Mouse (Mus musculus) MEL (cell line): Measurements from ENCODE around the gene Angpt4. TPM values are rescaled to one million over a fixed set of nuclear protein-coding genes. Genes with fewer than 3 reads are reported as not detected.

Source experiments
- DNase-seq: peaks from one replicate; pipeline ENCODE4 v3.0.0; 2011; ENCODE audit warnings: low read depth, low spot score
- H3K27ac ChIP-seq: 2 replicates; pipeline ENCODE4 v1.5.1; 2012; ENCODE audit warnings: low read depth, mild to moderate bottlenecking, control low read depth, low read length, moderate library complexity; ENCODE audit not compliant: control insufficient read depth
- H3K27me3 ChIP-seq, 2 experiments: fragments of 150-350 bp in 1 of 2; sonication (generic) in 1 of 2; 2 replicates each; pipeline ENCODE4 v1.6.1; 2012; ENCODE audit warnings: low read length in 2 of 2, mild to moderate bottlenecking in 2 of 2, improper control_type of control experiment in 1 of 2, moderate library complexity in 1 of 2; ENCODE audit not compliant: insufficient read depth in 2 of 2, control insufficient read depth in 1 of 2
- H3K36me3 ChIP-seq, 2 experiments: 2 replicates each; pipeline ENCODE4 v1.6.1; 2012 to 2014; ENCODE audit warnings: low read length in 2 of 2, improper control_type of control experiment in 1 of 2, inconsistent platforms in 1 of 2, mild to moderate bottlenecking in 1 of 2; ENCODE audit not compliant: insufficient read depth in 2 of 2, control insufficient read depth in 1 of 2
- H3K4me1 ChIP-seq, 2 experiments: fragments of 150-350 bp in 1 of 2; sonication (generic) in 1 of 2; 2 replicates each; pipeline ENCODE4 v1.6.1; 2012; ENCODE audit warnings: low read length in 2 of 2, improper control_type of control experiment in 1 of 2, mild to moderate bottlenecking in 1 of 2; ENCODE audit not compliant: insufficient read depth in 2 of 2, control insufficient read depth in 1 of 2
- H3K4me3 ChIP-seq, 2 experiments: fragments of 150-350 bp in 1 of 2; sonication (generic) in 1 of 2; 2 replicates each; pipeline ENCODE4 v1.5.1; 2012; ENCODE audit warnings: low read depth in 2 of 2, low read length in 2 of 2, mild to moderate bottlenecking in 2 of 2, moderate library complexity in 2 of 2, control low read depth in 1 of 2, improper control_type of control experiment in 1 of 2; ENCODE audit not compliant: control insufficient read depth in 1 of 2, insufficient read depth in 1 of 2
- H3K79me2 ChIP-seq: 2 replicates; pipeline ENCODE4 v1.6.1; 2012; ENCODE audit warnings: mild to moderate bottlenecking, low read length, moderate library complexity; ENCODE audit not compliant: control insufficient read depth, poor library complexity, insufficient read depth
- H3K9ac ChIP-seq: 2 replicates; pipeline ENCODE4 v1.6.1; 2012; ENCODE audit warnings: low read depth, mild to moderate bottlenecking, control low read depth, low read length, moderate library complexity; ENCODE audit not compliant: control insufficient read depth, poor library complexity, severe bottlenecking
- H3K9me3 ChIP-seq: fragments of 150-350 bp; sonication (generic); replicated peaks from 2 replicates; pipeline ENCODE4 v1.6.1; 2012; ENCODE audit warnings: mild to moderate bottlenecking, low read length, improper control_type of control experiment, moderate library complexity; ENCODE audit not compliant: insufficient read depth
- CHD1 ChIP-seq: IDR thresholded peaks from 2 replicates; pipeline ENCODE4 v1.6.1; 2012; ENCODE audit warnings: low read depth, mild to moderate bottlenecking, inconsistent platforms, low read length, improper control_type of control experiment
- CHD2 ChIP-seq: IDR thresholded peaks from 2 replicates; pipeline ENCODE4 v1.6.1; 2011; ENCODE audit warnings: low read length, improper control_type of control experiment
- CTCF ChIP-seq, 3 experiments: IDR thresholded peaks in 2 of 3; conservative IDR thresholded peaks in 1 of 3; 2 replicates each; pipeline ENCODE4 v1.5.1; 2011 to 2012; ENCODE audit warnings: low read length in 3 of 3, low read depth in 2 of 3, mild to moderate bottlenecking in 2 of 3, improper control_type of control experiment in 1 of 3, inconsistent platforms in 1 of 3, mixed read lengths in 1 of 3, moderate library complexity in 1 of 3; ENCODE audit not compliant: control insufficient read depth in 1 of 3, insufficient read depth in 1 of 3, poor library complexity in 1 of 3, severe bottlenecking in 1 of 3
- E2F4 ChIP-seq: IDR thresholded peaks from 2 replicates; pipeline ENCODE4 v1.6.1; 2011; ENCODE audit warnings: low read depth, low read length, improper control_type of control experiment, borderline replicate concordance
- ELF1 ChIP-seq: IDR thresholded peaks from 2 replicates; pipeline ENCODE4 v1.6.1; 2014; ENCODE audit warnings: low read depth, mild to moderate bottlenecking, inconsistent platforms, low read length, improper control_type of control experiment, moderate library complexity
- ETS1 ChIP-seq: IDR thresholded peaks from 2 replicates; pipeline ENCODE4 v1.6.1; 2012; ENCODE audit warnings: low read depth, mild to moderate bottlenecking, inconsistent platforms, low read length, improper control_type of control experiment, moderate library complexity
- GABPA ChIP-seq: IDR thresholded peaks from 2 replicates; pipeline ENCODE4 v1.6.1; 2012; ENCODE audit warnings: low read depth, mild to moderate bottlenecking, inconsistent platforms, low read length, improper control_type of control experiment, moderate library complexity
- KAT2A ChIP-seq: conservative IDR thresholded peaks from 2 replicates; pipeline ENCODE4 v1.6.1; 2012; ENCODE audit warnings: low read depth, low read length, improper control_type of control experiment, inconsistent platforms
- MAX ChIP-seq: IDR thresholded peaks from 2 replicates; pipeline ENCODE4 v1.6.1; 2011; ENCODE audit warnings: low read length, improper control_type of control experiment
- MAZ ChIP-seq: IDR thresholded peaks from 2 replicates; pipeline ENCODE4 v1.6.1; 2012; ENCODE audit warnings: low read depth, mild to moderate bottlenecking, inconsistent platforms, low read length, improper control_type of control experiment
- MEF2A ChIP-seq: IDR thresholded peaks from 2 replicates; pipeline ENCODE4 v1.6.1; 2014; ENCODE audit warnings: low read depth, mild to moderate bottlenecking, inconsistent platforms, low read length, improper control_type of control experiment; ENCODE audit not compliant: poor library complexity, insufficient replicate concordance, severe bottlenecking; ENCODE audit errors: extremely low read depth
- MXI1 ChIP-seq: IDR thresholded peaks from 2 replicates; pipeline ENCODE4 v1.6.1; 2011; ENCODE audit warnings: mild to moderate bottlenecking, low read depth, low read length, improper control_type of control experiment
- MYB ChIP-seq: IDR thresholded peaks from 2 replicates; pipeline ENCODE4 v1.6.1; 2011; ENCODE audit warnings: mild to moderate bottlenecking, low read depth, low read length, improper control_type of control experiment
- RAD21 ChIP-seq: IDR thresholded peaks from 2 replicates; pipeline ENCODE4 v1.6.1; 2011; ENCODE audit warnings: mild to moderate bottlenecking, low read depth, low read length, improper control_type of control experiment
- RCOR1 ChIP-seq: IDR thresholded peaks from 2 replicates; pipeline ENCODE4 v1.6.1; 2012; ENCODE audit warnings: low read depth, mild to moderate bottlenecking, inconsistent platforms, low read length, improper control_type of control experiment
- SIN3A ChIP-seq: IDR thresholded peaks from 2 replicates; pipeline ENCODE4 v1.6.1; 2012; ENCODE audit warnings: low read length, improper control_type of control experiment, inconsistent platforms
- SMC3 ChIP-seq: IDR thresholded peaks from 2 replicates; pipeline ENCODE4 v1.6.1; 2011; ENCODE audit warnings: low read depth, low read length, improper control_type of control experiment
- TBP ChIP-seq: IDR thresholded peaks from 2 replicates; pipeline ENCODE4 v1.8.0; 2011; ENCODE audit warnings: low read depth, low read length, improper control_type of control experiment
- UBTF ChIP-seq: IDR thresholded peaks from 2 replicates; pipeline ENCODE4 v1.6.1; 2012; ENCODE audit warnings: low read depth, mild to moderate bottlenecking, inconsistent platforms, low read length, improper control_type of control experiment, moderate library complexity, borderline replicate concordance; ENCODE audit not compliant: insufficient read depth
- ZC3H11A ChIP-seq: IDR thresholded peaks from 2 replicates; pipeline ENCODE4 v1.6.1; 2012; ENCODE audit warnings: low read depth, mild to moderate bottlenecking, inconsistent platforms, low read length, improper control_type of control experiment
- ZNF384 ChIP-seq: IDR thresholded peaks from 2 replicates; pipeline ENCODE4 v1.6.1; 2012; ENCODE audit warnings: low read depth, mild to moderate bottlenecking, inconsistent platforms, low read length, improper control_type of control experiment
- polyA plus RNA-seq, 2 experiments: library from polyadenylated mRNA; stranded (reverse) in 1 of 2; unstranded in 1 of 2; fragments of >175 nt in 1 of 2; fragments of >200 nt in 1 of 2; gene quantifications; 2 replicates each; pipeline versions ENCODE4 v1.2.1 to v1.2.4; 2012; ENCODE audit warnings: low replicate concordance in 2 of 2, low read depth in 1 of 2; ENCODE audit not compliant: insufficient read length in 2 of 2, insufficient read depth in 1 of 2, missing spikeins in 1 of 2
- total RNA-seq: library from RNA; depleted of rRNA; stranded (reverse); fragments of 300-350 nt; gene quantifications from 2 replicates; pipeline ENCODE4 v1.2.3, GENCODE M21; 2012

Gene Angpt4
- total and polyA plus RNA-seq, 3 experiments = not detected

GRCm38 (mm10) chr2:151973595-151974562, 62.9 kb downstream of the Angpt4 start:
- Histone ChIP-seq H3K79me2 (no peaks in the 10 kb centered on the region), H3K27ac (no peak overlapping the region), H3K36me3 (peaks cover 0 to under 1% of the 10 kb centered on the region in 2 experiments; a peak in 1 of 4 replicates), H3K9ac (no peak overlapping the region), H3K9me3 (no peaks in the 10 kb centered on the region), H3K27me3 (no peaks in the 10 kb centered on the region), H3K4me1 (peaks cover 0 to 8% of the 10 kb centered on the region in 2 experiments; a peak in 2 of 4 replicates), H3K4me3 (no peak overlapping the region)
- DNase-seq = no peak
- TF ChIP-seq E2F4 = no peak
- TF ChIP-seq CHD1 = no peak
- no peak for TF ChIP-seq RCOR1
- TF ChIP-seq SIN3A = no peak
- TF ChIP-seq ELF1 = no peak
- TF ChIP-seq ZC3H11A = no peak
- no peak for TF ChIP-seq KAT2A
- TF ChIP-seq UBTF = no peak
- TF ChIP-seq MAZ = no peak
- TF ChIP-seq MYB = no peak
- TF ChIP-seq TBP = no peak
- TF ChIP-seq ETS1 = no peak
- TF ChIP-seq CTCF (IDR thresholded peaks at IDR 0.05 in 2 of 3, conservative IDR thresholded peaks at IDR 0.05 in 1 of 3; ENCODE audit: control insufficient read depth in 1 of 3, insufficient read depth in 1 of 3, low read depth in 2 of 3, low read length in 3 of 3, poor library complexity in 1 of 3, severe bottlenecking in 1 of 3) = no peak
- TF ChIP-seq CHD2 = no peak
- no peak for TF ChIP-seq SMC3
- TF ChIP-seq MAX = no peak
- no peak for TF ChIP-seq MXI1
- no peak for TF ChIP-seq ZNF384
- no peak for TF ChIP-seq MEF2A

GRCm38 (mm10) chr2:151975295-151975694, 64.3 kb downstream of the Angpt4 start:
- Histone ChIP-seq H3K9me3 (no peaks in the 10 kb centered on the region), H3K9ac (no peak overlapping the region), H3K27me3 (no peaks in the 10 kb centered on the region), H3K4me3 (no peak overlapping the region), H3K79me2 (peaks cover 7% of the 10 kb centered on the region), H3K36me3 (peaks cover 0 to 2% of the 10 kb centered on the region in 2 experiments; a peak in 1 of 4 replicates), H3K4me1 (peaks cover 0 to 16% of the 10 kb centered on the region in 2 experiments; a peak in 2 of 4 replicates), H3K27ac (no peak overlapping the region)
- DNase-seq = no peak
- TF ChIP-seq RCOR1 = no peak
- no peak for TF ChIP-seq MAZ
- TF ChIP-seq CHD2 = no peak
- no peak for TF ChIP-seq RAD21
- no peak for TF ChIP-seq GABPA
- TF ChIP-seq, all 39 proteins: peak for 0
